Mouse (Mus musculus): Measurements from ENCODE around the gene Myt1l. TPM values are rescaled to one million over a fixed set of nuclear protein-coding genes. Genes with fewer than 3 reads are reported as not detected.

Gene Myt1l
- polyA plus RNA-seq, 1 experiment from 2014 or later, result 331 TPM

GRCm38 (mm10) chr12:29849936-29850335 lies 321.8 kb downstream of the Myt1l start:
- no peak overlapping the region for H3K27ac ChIP-seq
- 83% methylated on average over 3 of the region's 3 CpGs for WGBS
- peaks cover 17% of the 10 kb centered on the region for H3K36me3 ChIP-seq (replicated peaks)
- H3K9me3 ChIP-seq, result no peaks in the 10 kb centered on the region
- no peak overlapping the region for H3K4me3 ChIP-seq
- no peak overlapping the region for H3K4me2 ChIP-seq
- no peaks in the 10 kb centered on the region for H3K4me1 ChIP-seq
- H3K27me3 ChIP-seq (replicated peaks), result no peaks in the 10 kb centered on the region
- no peak for ATAC-seq (replicated peaks)
- H3K9ac ChIP-seq, result no peak overlapping the region

- Histone ChIP-seq H3K27ac (no peak overlapping the region), H3K9me3 (no peaks in the 10 kb centered on the region), H3K4me1 (no peaks in the 10 kb centered on the region), H3K36me3 (replicated peaks) (peaks cover 25% of the 10 kb centered on the region), H3K9ac (no peak overlapping the region), H3K4me2 (no peak overlapping the region), H3K4me3 (no peak overlapping the region), H3K27me3 (replicated peaks) (no peaks in the 10 kb centered on the region)
- 79% methylated on average over 9 of the region's 9 CpGs for WGBS
- no peak for ATAC-seq (replicated peaks)
These were observed 326.0 kb downstream of the Myt1l start for GRCm38 (mm10) chr12:29854151-29854585.

- 0 out of 2 replicates have a peak, but pooled peaks have one; percentile 39 for ATAC-seq (replicated peaks)
- 19% methylated on average over 5 of the region's 5 CpGs for WGBS
- Histone ChIP-seq H3K4me2 (no peak overlapping the region), H3K9me3 (no peaks in the 10 kb centered on the region), H3K9ac (no peak overlapping the region), H3K27ac (no peak overlapping the region), H3K4me1 (no peaks in the 10 kb centered on the region), H3K27me3 (replicated peaks) (no peaks in the 10 kb centered on the region), H3K36me3 (replicated peaks) (peaks cover 19% of the 10 kb centered on the region), H3K4me3 (no peak overlapping the region)
These were observed 326.8 kb downstream of the Myt1l start for GRCm38 (mm10) chr12:29855007-29855406.

- no peak overlapping the region for H3K4me3 ChIP-seq
- H3K27me3 ChIP-seq (replicated peaks), result no peaks in the 10 kb centered on the region
- no peak for ATAC-seq (replicated peaks)
- H3K4me2 ChIP-seq, result no peak overlapping the region
- WGBS, result 17% methylated on average over 2 of the region's 2 CpGs
- peaks cover 10% of the 10 kb centered on the region for H3K36me3 ChIP-seq (replicated peaks)
- H3K9ac ChIP-seq, result no peak overlapping the region
- no peaks in the 10 kb centered on the region for H3K9me3 ChIP-seq
- H3K27ac ChIP-seq, result peak overlapping the region; percentile 48; the same call in 1 of the 2 replicates
- H3K4me1 ChIP-seq, result no peaks in the 10 kb centered on the region
These were observed 332.8 kb downstream of the Myt1l start for GRCm38 (mm10) chr12:29860986-29861385.

DNA sequence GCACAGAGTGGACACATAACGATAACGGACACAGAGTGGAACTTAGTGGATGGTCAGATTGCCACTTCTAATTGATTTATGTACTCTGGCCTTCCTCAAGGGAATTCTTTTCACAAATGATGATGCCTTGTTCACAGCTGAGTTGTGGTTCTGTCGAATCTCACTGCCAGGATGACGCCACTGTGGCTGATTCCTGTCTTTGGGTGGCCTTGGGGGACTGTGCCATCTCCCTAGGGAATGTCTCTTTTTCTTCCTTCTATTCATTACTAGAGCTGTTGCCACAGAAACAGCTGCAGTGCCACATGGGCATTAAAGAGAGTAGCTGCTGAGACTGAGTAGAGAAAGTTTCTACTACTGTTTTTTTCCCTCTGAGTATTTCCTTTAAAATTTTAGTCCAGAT lies 340.1 kb downstream of the Myt1l start:
- Histone ChIP-seq H3K4me1 (peaks cover 40% of the 10 kb centered on the region), H3K27ac (peak overlapping the region; percentile 45), H3K9me3 (no peaks in the 10 kb centered on the region), H3K36me3 (replicated peaks) (peaks cover 17% of the 10 kb centered on the region; the same call in 1 of the 2 replicates), H3K27me3 (replicated peaks) (no peaks in the 10 kb centered on the region), H3K9ac (no peak overlapping the region), H3K4me3 (no peak overlapping the region), H3K4me2 (no peak overlapping the region)
- WGBS, result 56% methylated on average over 4 of the region's 4 CpGs
- ATAC-seq (replicated peaks), result no peak

GRCm38 (mm10) chr12:29868781-29869180 lies 340.6 kb downstream of the Myt1l start:
- no peak for ATAC-seq (replicated peaks)
- 87% methylated on average over 9 of the region's 9 CpGs for WGBS
- H3K36me3 ChIP-seq (replicated peaks), result peaks cover 17% of the 10 kb centered on the region; the same call in 1 of the 2 replicates
- no peak overlapping the region for H3K4me2 ChIP-seq
- peaks cover 44% of the 10 kb centered on the region for H3K4me1 ChIP-seq
- H3K9me3 ChIP-seq, result no peaks in the 10 kb centered on the region
- peak overlapping the region; percentile 45 for H3K27ac ChIP-seq
- H3K27me3 ChIP-seq (replicated peaks), result no peaks in the 10 kb centered on the region
- no peak overlapping the region for H3K9ac ChIP-seq
- no peak overlapping the region for H3K4me3 ChIP-seq

DNA sequence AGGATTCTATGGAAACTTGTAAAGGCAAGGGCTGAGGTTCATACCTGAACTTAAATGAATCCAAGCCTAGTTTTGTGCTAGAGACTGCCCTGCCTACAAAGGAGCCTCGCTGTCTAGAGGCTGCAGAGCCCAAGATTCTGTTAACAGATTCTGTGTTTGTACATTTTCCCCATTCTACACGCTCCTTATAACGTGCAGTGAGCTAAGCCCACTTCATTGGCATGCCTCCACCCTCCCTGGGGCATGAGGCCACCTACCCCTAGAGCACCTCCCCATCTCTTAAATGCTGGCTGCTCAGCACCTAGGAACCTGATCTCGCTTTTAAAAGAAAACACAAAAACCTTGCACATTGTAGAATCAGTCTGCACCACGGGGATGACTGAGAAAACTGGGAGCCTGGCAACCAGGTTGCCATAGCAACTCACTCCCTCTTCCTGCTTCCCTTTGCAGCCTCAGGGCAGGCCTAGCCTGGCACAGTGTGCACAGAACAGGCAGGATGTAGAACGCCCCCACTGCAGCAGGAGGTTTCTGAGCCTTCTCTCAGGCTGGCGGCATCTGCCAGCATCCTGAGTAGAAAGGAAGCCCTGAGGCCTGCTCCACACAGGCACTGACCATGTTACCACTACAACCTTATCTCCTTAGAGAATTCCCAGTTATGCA lies 344.1 kb downstream of the Myt1l start:
- H3K27me3 ChIP-seq (replicated peaks), result no peaks in the 10 kb centered on the region
- H3K27ac ChIP-seq, result peak overlapping the region; percentile 97
- peak overlapping the region; percentile 29 for H3K4me2 ChIP-seq
- peak; percentile 98 for ATAC-seq (replicated peaks)
- peak overlapping the region; percentile 24 for H3K9ac ChIP-seq
- H3K9me3 ChIP-seq, result no peaks in the 10 kb centered on the region
- peaks cover 48% of the 10 kb centered on the region for H3K4me1 ChIP-seq
- 3% methylated on average over 7 of the region's 7 CpGs for WGBS
- peaks cover 7% of the 10 kb centered on the region; the same call in 1 of the 2 replicates for H3K36me3 ChIP-seq (replicated peaks)
- H3K4me3 ChIP-seq, result no peak overlapping the region

DNA sequence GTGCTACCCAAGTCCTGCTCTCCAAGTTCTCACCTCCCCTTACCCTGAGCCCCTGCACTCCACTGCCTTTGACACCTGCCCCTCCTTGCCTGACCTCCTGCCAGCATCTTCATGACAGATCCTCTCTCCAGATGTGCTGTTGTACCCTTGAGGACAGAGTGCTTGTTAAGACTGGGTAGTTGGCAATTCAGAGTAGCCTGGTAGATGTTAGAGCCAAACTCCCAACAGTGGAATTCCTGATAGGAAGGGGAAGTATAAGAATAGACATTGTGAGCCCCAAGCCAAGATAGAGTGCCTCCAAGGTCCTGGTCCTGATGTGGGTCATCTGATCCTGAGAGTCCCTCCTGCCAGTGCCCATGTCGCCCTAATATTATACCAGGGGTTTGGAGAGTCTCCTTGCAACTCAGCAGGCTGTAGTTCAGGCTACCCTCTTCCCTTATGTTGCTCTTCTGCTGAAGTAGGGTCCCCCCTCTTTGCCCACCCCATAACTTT lies 345.1 kb downstream of the Myt1l start:
- Histone ChIP-seq H3K36me3 (replicated peaks) (no peaks in the 10 kb centered on the region), H3K9me3 (no peaks in the 10 kb centered on the region), H3K27ac (peak overlapping the region; percentile 97), H3K4me1 (peaks cover 44% of the 10 kb centered on the region), H3K4me3 (no peak overlapping the region), H3K27me3 (replicated peaks) (no peaks in the 10 kb centered on the region), H3K4me2 (no peak overlapping the region), H3K9ac (no peak overlapping the region)
- ATAC-seq (replicated peaks), result no peak
- 71% methylated on average over 1 of the region's 1 CpGs for WGBS

DNA sequence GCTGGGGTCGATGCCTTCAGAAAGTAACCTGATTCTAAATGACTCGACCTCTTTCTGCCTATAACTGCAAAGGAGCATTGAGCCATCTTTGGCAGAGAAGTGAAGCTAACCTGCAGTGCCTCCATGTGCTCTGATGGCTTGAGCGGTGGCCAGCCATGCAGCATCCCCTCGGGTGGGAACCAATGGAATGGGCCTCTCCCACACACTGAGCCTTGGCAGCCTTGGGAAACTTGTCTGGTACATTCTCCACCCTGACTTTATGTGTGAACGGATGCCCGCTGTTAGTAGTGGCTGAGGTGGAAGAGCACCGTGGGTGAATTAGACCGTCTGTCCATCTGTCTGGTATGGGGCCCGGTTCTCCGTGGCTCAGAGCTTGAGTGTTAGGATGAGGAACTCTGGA lies 349.8 kb downstream of the Myt1l start:
- ATAC-seq (replicated peaks), result no peak
- Histone ChIP-seq H3K4me1 (peaks cover 31% of the 10 kb centered on the region), H3K9ac (no peak overlapping the region), H3K27me3 (replicated peaks) (no peaks in the 10 kb centered on the region), H3K27ac (no peak overlapping the region), H3K36me3 (replicated peaks) (no peaks in the 10 kb centered on the region), H3K4me2 (no peak overlapping the region), H3K4me3 (no peak overlapping the region), H3K9me3 (no peaks in the 10 kb centered on the region)
- whole genome bisulfite sequencing, result 90% methylated on average over 10 of the region's 10 CpGs

DNA sequence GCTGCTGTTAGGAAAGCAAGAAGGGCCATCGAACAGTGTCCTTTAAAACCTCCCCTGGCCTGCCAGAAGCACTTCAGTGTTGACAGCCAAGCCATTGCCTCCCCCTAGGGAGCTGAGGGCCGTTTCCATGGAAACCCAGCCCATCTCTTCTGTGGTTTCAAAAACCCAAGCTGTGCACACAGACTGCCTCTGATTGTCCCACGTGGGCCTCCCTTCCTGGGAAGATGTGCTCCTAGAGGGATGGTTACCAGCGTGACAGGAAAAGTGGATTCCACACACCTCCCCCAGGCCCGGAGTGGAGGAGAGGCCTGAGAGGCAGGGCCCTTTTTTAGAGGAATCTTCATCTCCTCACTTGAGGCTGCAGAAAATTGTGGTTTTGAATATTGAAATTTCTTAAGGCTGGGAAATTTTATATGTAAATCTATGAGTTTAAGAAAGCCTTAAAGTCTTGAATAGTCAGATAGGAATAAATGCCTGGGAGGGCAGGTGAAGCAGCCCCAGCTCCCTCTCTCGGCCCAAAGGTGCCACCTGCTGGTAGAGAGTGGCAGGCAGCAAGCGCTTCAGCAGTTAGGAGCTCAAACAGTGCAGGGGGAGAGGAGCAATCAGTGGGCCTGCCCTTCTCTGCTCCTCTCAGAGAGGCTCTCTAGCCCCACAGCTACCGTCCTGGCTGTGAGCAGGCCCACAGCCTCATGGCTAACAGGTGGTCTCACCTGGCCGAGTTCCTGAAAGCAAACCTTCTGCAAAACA lies 354.9 kb downstream of the Myt1l start:
- H3K4me1 ChIP-seq, result peaks cover 37% of the 10 kb centered on the region
- no peak overlapping the region for H3K9ac ChIP-seq
- no peaks in the 10 kb centered on the region for H3K27me3 ChIP-seq (replicated peaks)
- WGBS, result 4% methylated on average over 9 of the region's 9 CpGs
- peaks cover 14% of the 10 kb centered on the region for H3K36me3 ChIP-seq (replicated peaks)
- H3K9me3 ChIP-seq, result no peaks in the 10 kb centered on the region
- peak; percentile 90 for ATAC-seq (replicated peaks)
- H3K4me2 ChIP-seq, result peak overlapping the region; percentile 30; the same call in 1 of the 2 replicates
- peak overlapping the region; percentile 90 for H3K27ac ChIP-seq
- H3K4me3 ChIP-seq, result no peak overlapping the region

DNA sequence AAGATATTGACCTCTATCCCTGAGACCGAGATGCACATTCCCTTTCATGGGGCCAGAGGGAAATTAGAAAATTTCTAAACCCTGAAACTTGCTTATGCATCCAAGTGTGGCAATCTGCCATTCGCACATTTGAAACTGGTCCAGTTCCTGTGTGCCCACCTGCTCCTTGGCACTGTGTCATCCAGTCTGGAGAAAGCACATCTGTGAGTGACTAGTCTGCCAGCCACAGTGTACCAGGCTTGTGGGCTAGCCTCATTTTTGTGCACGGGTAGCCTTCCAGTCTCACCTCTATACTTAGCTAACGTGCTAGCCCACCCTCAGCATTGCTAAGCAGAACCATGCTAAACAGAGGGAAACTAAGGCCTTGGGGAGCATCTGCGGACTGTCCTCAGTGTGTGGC lies 356.2 kb downstream of the Myt1l start:
- WGBS, result 75% methylated on average over 5 of the region's 5 CpGs
- Histone ChIP-seq H3K9ac (no peak overlapping the region), H3K27me3 (replicated peaks) (no peaks in the 10 kb centered on the region), H3K36me3 (replicated peaks) (peaks cover 17% of the 10 kb centered on the region), H3K27ac (peak overlapping the region; percentile 90), H3K4me2 (no peak overlapping the region), H3K4me3 (no peak overlapping the region), H3K9me3 (no peaks in the 10 kb centered on the region), H3K4me1 (peaks cover 37% of the 10 kb centered on the region)
- no peak for ATAC-seq (replicated peaks)

- Histone ChIP-seq H3K4me1 (no peaks in the 10 kb centered on the region), H3K9ac (no peak overlapping the region), H3K9me3 (no peaks in the 10 kb centered on the region), H3K27ac (no peak overlapping the region), H3K4me2 (no peak overlapping the region), H3K36me3 (replicated peaks) (peaks cover 26% of the 10 kb centered on the region), H3K27me3 (replicated peaks) (no peaks in the 10 kb centered on the region), H3K4me3 (no peak overlapping the region)
- 17% methylated on average over 3 of the region's 3 CpGs for WGBS
- ATAC-seq (replicated peaks), result no peak
These were observed 366.5 kb downstream of the Myt1l start for GRCm38 (mm10) chr12:29894669-29895068.
